Mouse (Mus musculus): ENCODE data around the gene Angptl8. TPM values are rescaled to one million over a fixed set of nuclear protein-coding genes. Genes with fewer than 3 reads are reported as not detected.

Angptl8 gene
- total RNA-seq, 2 experiments from 2014 or later: not detected

GRCm38 (mm10) chr9:21811170-21811569 is 24.1 kb upstream of the Angptl8 start:
- intact Hi-C loops (cut with DNase I): no loop called here
- no peak for DNase-seq

DNA sequence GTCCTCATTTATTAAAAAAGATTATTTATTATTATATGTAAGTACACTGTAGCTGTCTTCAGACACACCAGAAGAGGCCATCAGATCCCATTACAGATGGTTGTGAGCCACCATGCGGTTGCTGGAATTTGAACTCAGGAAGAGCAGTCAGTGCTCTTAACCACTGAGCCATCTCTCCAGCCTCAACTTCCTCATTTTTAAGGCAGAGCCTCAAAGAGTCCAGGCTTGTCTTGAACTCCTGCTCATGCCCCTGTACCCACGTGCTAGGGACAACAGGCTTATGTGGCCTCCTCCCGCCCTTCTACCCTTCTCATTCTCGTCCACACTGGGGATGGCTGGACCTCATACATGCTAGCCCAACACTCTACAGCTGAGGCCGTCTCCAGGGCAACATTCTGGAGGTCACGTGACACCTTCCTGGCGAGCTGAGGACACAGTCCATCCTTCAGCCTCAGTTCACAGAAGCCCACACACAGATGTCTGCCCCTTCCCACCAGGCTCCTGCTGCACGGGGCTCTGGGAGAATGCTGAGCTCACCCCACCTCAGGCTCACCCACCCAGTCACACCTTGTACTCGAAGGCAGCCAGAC is 18.5 kb upstream of the Angptl8 start:
- DNase-seq: no peak
- intact Hi-C loops (cut with DNase I): no loop called here

GRCm38 (mm10) chr9:21818125-21818524 is 17.2 kb upstream of the Angptl8 start:
- intact Hi-C loops (cut with DNase I): no loop called here
- DNase-seq: no peak

DNA sequence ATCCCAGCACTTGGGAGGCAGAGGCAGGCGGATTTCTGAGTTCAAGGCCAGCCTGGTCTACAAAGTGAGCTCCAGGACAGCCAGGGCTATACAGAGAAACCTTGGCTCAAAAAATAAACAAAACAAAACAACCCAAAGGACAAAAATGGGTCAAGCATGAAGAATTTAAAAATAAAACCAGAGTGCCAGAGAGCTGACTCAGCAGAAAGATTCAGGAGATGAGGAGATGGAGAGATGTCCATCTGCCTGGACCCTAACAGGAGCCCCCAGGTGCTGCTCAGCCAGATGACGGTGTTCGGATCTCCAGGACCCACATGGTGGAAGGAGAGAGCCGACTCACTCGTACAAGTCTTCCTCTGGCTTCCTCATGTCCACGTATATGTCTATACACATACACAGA is 16.7 kb upstream of the Angptl8 start:
- intact Hi-C loops (cut with DNase I): no loop called here
- no peak for DNase-seq

DNA sequence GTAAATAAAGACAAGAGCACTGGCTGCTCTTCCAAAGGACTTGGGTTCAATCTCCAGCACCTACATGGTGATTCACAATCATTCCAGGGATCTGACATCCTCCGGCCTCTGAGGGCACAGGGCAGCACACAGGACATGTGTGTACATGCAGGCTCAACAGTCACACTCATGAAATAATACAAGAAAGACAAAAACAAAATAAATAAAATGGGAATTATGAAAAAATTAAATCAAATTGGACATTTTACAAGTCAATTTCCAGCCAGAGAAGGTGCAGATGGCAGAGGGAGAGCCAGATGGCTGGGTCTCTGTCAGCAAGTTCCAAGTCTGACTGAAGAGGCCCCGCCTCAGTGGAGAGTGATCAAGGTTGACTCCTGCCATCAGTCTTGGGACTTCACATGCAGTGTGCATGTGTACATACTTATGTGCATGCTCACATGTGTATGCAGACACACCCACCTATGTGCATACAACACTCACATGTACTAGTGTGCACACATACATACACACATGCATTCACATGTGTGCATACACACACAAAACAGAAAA is 16.1 kb upstream of the Angptl8 start:
- intact Hi-C loops (cut with DNase I): no loop called here
- DNase-seq: no peak

DNA sequence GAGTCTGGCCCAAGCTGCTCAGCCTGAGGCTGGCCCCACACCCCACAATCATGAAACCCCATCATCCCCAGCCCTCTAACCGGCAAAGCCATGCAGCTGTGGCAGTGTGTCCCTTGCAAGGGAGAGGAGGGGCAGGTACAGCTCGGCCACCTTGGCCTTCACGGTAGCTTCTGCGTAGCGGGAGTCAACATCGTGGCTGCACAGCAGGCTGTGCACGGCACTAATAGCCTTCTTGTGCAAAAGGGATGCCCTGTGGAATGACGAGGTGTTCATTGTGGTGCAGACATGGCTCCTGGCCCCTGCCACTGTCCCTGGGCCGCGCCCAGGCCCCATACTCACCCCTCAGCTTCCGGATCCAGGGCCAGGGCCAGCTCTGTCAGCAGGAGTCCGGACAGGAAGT is 15.1 kb upstream of the Angptl8 start:
- no peak for DNase-seq
- intact Hi-C loops (cut with DNase I): no loop called here

DNA sequence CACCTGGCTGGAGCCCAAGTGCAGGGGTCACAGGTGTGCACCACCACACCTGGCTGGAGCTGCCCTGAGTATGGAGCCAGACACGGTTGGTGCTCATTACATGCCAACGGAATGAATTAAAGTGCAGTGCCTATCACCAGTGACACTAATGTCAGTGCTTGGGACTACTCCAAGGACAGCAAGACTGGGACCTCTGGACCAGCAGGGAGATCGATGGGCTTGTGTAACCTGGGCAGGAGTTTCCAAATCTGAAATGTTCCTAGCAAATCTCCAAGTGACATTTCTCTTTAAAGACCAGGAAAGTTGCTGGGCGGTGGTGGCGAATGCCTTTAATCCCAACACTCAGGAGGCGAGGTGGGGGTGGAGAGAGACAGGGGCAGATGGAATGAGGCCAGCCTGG is 12.6 kb upstream of the Angptl8 start:
- intact Hi-C loops (cut with DNase I): no loop called here
- no peak for DNase-seq

GRCm38 (mm10) chr9:21823957-21824356 is 11.4 kb upstream of the Angptl8 start:
- DNase-seq: no peak
- intact Hi-C loops (cut with DNase I): no loop called here

DNA sequence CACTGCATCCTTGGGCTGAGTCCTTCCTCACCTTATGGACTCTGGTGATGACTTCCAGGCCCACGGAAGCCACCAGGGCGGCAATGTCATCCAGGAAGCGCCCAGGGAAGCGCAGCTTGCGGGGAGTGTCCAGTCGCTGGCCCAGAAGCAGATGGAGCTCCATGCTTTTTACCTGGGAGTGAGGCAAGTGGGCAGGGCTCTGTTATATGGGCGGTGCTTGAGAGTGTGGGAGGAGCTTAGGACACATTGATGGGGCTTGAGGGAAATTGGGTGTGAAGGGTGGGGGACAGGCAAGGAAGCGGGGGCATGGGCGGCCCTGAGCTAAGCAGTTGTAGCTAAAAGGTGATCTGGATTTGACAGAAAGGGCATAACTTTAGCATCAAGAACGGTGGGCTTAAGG is 10.9 kb upstream of the Angptl8 start:
- no peak for DNase-seq
- intact Hi-C loops (cut with DNase I): no loop called here

DNA sequence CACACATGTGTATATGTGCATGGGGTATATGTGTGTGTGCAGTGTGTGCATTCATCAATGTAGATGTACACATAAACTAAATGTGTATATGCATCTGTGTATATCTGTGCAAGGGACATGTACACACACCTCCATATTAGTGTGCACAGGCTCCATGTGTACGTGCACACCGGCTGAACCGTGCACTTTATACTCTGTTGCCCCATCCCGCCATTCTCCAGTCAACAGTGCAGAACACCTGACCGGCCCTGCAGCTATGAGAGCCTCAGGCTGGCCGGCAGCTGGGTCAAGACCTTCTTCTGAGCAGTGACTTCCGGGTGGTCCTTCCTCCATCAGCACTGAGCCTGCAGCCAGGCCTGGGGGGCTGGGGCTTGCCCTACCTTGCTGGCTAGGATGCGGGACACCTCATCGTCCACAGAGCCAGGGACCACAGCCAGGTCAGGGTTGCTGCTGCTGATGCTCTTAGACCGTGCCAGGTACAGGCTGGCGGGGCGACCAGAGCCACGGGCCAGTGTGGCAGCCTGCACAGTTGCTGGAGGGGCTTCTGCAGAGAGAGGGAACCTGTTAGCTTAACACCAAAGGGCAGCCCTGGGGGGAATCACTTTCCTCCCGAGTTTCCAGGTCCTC is 5.4 kb upstream of the Angptl8 start:
- DNase-seq: no peak
- intact Hi-C loops (cut with DNase I): no loop called here

GRCm38 (mm10) chr9:21830461-21830850 is 4.9 kb upstream of the Angptl8 start:
- intact Hi-C loops (cut with DNase I): no loop called here
- no peak for DNase-seq

DNA sequence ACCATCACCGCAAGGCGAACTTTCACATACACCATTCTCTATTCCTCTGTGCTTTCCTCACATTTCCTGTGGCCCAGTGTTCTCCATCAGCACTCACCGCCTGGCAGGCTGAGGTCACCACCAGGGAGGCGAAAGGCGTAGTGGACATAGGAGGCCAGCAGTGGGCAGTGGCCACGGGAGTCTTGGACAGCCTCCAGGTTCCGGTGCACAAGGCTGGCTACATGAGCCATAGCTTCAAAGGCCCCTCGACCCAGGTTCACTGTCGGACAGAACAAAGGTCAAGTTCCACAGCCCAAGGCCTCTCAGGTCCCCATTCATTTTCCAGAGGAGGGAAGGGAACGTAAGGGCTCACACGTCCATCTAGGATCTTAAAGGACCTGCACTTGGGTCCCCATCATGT is 4.4 kb upstream of the Angptl8 start:
- intact Hi-C loops (cut with DNase I): no loop called here
- no peak for DNase-seq

- no peak for DNase-seq
- intact Hi-C loops (cut with DNase I): no loop called here
Measured at GRCm38 (mm10) chr9:21831558-21832240, 3.6 kb upstream of the Angptl8 start.

DNA sequence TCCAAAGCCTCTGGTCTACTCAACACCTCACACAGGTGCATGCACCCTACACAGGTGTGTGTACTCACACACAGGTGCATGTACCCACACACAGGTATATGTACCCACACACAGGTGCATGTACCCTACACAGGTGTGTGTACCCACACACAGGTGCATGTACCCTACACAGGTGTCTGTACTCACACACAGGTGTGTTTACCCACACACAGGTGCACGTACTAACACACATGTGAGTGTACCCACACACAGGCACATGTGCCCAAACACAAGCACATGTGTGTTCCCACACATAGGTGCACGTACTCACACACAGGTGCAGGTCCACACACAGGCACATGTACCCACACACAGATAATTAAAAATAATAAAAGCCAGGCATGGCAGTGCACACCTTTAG is 2.4 kb downstream of the Angptl8 start:
- intact Hi-C loops (cut with DNase I): no loop called here
- DNase-seq: no peak

DNA sequence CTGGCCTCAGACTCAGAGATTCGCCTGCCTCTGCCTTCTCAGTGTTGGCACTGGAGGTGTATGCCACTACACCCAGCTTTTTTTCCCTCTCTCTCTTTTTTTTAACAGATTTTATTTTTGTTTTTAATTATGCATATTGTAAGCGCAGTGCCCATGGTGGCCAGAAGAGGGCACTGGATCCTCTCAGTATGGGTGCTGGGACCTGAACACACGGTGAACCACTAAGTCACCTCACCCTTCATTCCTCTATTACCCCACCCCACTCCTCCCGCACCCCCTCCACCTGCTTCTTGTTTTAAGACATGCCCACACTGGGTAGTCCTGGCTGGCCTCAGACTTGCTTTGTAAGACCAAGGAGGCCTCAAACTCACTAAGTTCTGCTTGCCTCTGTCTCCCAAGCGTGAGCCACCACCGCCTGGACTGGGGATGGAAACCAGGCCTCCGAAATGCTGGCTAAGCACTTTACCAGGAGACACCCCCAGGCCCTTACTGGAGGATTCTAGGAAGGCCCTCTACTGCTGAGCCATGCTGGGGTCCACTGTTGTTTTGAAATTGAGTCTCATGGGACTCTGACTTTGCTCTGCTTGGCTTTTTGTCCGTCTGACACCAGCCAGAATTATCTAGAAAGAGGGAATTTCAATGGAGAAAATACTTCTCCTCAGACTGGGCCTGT is 4.9 kb downstream of the Angptl8 start:
- peak; percentile 43 for DNase-seq
- intact Hi-C loops (cut with DNase I): no loop called here

GRCm38 (mm10) chr9:21841340-21841739 is 6.0 kb downstream of the Angptl8 start:
- intact Hi-C loops (cut with DNase I): no loop called here
- no peak for DNase-seq

- DNase-seq: no peak
- intact Hi-C loops (cut with DNase I): no loop called here
Measured at GRCm38 (mm10) chr9:21842391-21842790, 7.1 kb downstream of the Angptl8 start.

DNA sequence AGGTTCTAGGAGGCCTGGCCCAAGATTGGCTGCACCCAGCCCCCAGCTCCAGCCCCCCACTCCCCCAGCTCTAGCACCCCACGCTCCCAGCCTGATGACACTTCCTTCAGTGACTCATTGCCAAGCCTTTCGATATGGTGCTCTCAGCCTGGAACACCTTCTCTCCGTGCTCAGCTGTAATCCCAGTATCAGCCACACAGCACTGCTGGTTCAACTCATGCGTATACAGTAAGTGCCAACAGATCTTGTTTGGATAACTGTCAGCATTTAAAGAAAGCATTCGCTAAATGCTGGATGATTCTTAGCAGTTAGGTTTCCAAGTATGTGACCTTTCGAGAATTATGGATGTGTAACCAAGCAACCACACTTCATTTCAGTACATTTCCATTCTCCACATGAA is 7.8 kb downstream of the Angptl8 start:
- intact Hi-C loops (cut with DNase I): no loop called here
- DNase-seq: no peak

GRCm38 (mm10) chr9:21845381-21846080 is 10.2 kb downstream of the Angptl8 start:
- intact Hi-C loops (cut with DNase I): no loop called here
- DNase-seq: no peak

- DNase-seq: no peak
- intact Hi-C loops (cut with DNase I): no loop called here
Measured at GRCm38 (mm10) chr9:21846755-21847341, 11.5 kb downstream of the Angptl8 start.

DNA sequence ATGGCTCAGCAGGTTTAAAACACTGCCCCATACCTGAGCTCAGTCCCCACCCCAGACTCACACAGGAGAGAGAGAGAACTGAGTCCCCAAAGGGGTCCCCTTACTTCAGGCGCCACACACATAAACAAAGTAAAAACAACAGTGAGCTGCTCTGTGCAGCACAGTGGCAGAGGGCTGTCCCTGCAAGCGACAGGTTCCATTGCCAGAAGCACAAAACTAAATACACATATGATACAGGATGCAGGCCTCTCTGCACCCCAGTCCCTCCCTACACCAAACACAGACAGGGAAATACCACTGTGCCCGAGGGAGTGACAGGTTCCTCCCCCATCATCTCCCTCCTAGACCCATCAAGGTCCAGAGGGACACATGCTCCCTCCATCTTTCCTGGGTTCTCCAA is 12.1 kb downstream of the Angptl8 start:
- no peak for DNase-seq
- intact Hi-C loops (cut with DNase I): no loop called here

Data from left cerebral cortex, postnatal 4 days (tissue).